Mouse (Mus musculus) cortical plate, adult 2 months (tissue): ENCODE measurements around the gene Litaf.

ENCODE experiments used
- CTCF ChIP-seq: fragments of 200-500 bp; IDR thresholded peaks from 2 replicates; pipeline ENCODE4 v1.5.1; 2011; ENCODE audit warnings: mild to moderate bottlenecking, control low read depth, low read length; ENCODE audit not compliant: insufficient read depth; ENCODE audit errors: extremely low read depth
- POLR2A ChIP-seq: fragments of 200-500 bp; IDR thresholded peaks from 2 replicates; pipeline ENCODE4 v1.6.1; 2011; ENCODE audit warnings: mild to moderate bottlenecking, low read length, control low read depth; ENCODE audit not compliant: insufficient read depth; ENCODE audit errors: extremely low read depth

GRCm38 (mm10) chr16:10933372-10933771 lies 132.6 kb downstream of the Litaf start:
- TF ChIP-seq POLR2A (no peak), CTCF (no peak)
